Mouse (Mus musculus) heart, postnatal 0 days (tissue): ENCODE data around the gene 2410004B18Rik.

Experiments used
- CTCF ChIP-seq: IDR thresholded peaks from 2 replicates; pipeline ENCODE4 v1.5.1; 2016; ENCODE audit warnings: antibody characterized with exemption, control low read depth, low read depth
- EP300 ChIP-seq: IDR thresholded peaks from 2 replicates; pipeline ENCODE4 v1.6.1; 2016; ENCODE audit warnings: antibody characterized with exemption, low read depth

DNA sequence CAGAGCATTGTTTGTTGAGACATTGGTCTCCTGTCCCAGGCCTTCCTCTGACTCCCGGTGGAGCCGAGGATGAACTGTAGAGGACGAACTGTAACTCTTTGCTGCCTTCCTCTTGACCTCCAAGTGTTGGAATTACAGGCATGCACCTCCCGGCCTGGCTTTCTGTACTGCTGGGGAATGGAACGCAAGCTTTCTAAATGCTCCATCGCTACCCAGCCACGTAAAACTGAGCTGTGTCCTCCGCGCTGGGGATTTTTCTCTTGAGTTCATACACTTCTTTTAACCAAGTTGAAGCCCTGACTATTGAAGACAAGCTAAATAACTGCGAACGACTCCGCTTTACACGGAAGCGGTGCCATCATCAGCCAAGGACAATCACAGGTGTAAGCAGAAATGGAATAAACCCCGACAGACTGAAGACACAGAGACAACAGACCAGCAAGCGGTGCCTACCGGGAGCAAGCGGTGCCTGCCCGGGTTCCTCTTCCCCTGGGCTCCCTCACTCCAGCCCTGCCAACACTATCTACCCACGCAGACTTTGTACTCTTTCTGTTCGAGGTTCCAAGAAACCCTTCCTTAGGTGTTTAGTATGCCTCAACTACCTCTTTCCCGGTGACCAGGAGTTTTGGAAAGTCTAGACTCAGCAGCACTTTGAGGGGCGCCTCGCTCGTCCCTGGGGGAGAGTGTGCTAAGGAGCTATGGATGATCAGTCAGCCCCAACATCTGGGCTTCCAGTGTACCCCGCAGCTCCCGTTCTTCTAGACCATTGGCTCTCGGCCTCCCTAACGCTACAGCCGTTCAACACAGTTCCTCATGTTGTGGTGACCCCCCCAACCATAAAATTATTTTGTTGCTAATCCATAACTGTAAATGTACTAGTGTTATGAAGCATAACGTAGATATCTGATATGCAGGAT, 25.5 kb downstream of the 2410004B18Rik start:
- TF ChIP-seq CTCF (no peak), EP300 (0 out of 2 replicates have a peak, but pooled peaks have one; percentile 37)
